Mouse (Mus musculus): ENCODE data around the gene BC052040. TPM values are rescaled to one million over a fixed set of nuclear protein-coding genes. Genes with fewer than 3 reads are reported as not detected.

BC052040 gene
- polyA plus RNA-seq, 1 experiment from 2014 or later = 11.8 TPM

DNA sequence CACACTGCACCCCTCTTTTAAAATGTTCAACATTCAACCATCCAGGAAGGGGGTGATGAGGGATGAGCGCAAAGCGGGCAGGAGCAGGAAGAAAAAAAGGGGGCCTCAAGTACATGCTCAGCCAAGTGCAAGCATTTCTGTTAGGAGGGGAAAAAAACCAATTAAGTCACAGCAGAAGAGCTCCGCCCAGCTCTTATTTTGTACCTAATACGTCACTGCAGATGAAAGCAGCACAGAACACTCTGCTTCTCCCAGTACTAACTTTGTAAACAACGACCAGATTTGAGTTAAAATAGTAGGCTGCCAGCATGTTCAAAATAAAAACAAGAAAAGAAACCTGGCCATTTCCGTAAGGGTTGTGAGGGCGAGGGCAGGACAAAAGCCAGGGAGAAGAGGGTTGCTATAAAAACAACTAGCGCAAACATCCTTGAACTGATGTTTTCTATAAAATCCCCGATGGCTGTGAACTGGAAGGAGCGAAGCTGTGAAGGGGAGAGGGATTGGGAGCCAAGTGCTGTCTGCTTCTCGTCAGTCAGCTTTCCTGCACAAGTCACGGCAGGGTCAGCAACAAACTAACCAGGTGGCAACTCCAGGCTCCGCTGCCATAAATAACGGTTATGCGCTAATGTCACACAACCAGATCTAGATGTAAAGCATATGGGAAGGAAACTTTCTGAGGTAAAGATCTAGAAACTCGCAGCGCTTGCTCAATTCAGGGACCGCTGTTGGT is 2.2 kb upstream of the BC052040 start:
- 26% methylated on average over 18 of the region's 18 CpGs for WGBS
- Histone ChIP-seq H3K9me3 (no peaks in the 10 kb centered on the region), H3K4me3 (0 out of 2 replicates have a peak overlapping the region, but pooled peaks have one; percentile 5), H3K4me1 (replicated peaks) (peaks cover 22% of the 10 kb centered on the region), H3K36me3 (no peaks in the 10 kb centered on the region), H3K9ac (peak overlapping the region; percentile 31; the same call in 1 of the 2 replicates), H3K4me2 (peak overlapping the region; percentile 37), H3K27ac (replicated peaks) (no peak overlapping the region), H3K27me3 (no peaks in the 10 kb centered on the region)
- ATAC-seq (ENCODE audit: low read depth) = no peak

- no peaks in the 10 kb centered on the region for H3K27me3 ChIP-seq
- no peak overlapping the region for H3K4me3 ChIP-seq
- H3K9me3 ChIP-seq = no peaks in the 10 kb centered on the region
- H3K36me3 ChIP-seq = no peaks in the 10 kb centered on the region
- H3K27ac ChIP-seq (replicated peaks) = no peak overlapping the region
- H3K4me1 ChIP-seq (replicated peaks) = peaks cover 22% of the 10 kb centered on the region
- H3K4me2 ChIP-seq = peak overlapping the region; percentile 37; the same call in 1 of the 2 replicates
- ATAC-seq (ENCODE audit: low read depth) = no peak
- no peak overlapping the region for H3K9ac ChIP-seq
- 23% methylated on average over 6 of the region's 6 CpGs for WGBS
Observed at GRCm38 (mm10) chr2:115579976-115580375, 1.5 kb upstream of the BC052040 start.

GRCm38 (mm10) chr2:115581989-115582608 is 583 bp downstream of the BC052040 start:
- H3K36me3 ChIP-seq = no peaks in the 10 kb centered on the region
- H3K9me3 ChIP-seq = no peaks in the 10 kb centered on the region
- no peaks in the 10 kb centered on the region for H3K27me3 ChIP-seq
- peak overlapping the region; percentile 73 for H3K4me3 ChIP-seq
- H3K4me1 ChIP-seq (replicated peaks) = peaks cover 22% of the 10 kb centered on the region
- peak overlapping the region; percentile 78; the same call in 1 of the 2 replicates for H3K27ac ChIP-seq (replicated peaks)
- H3K4me2 ChIP-seq = peak overlapping the region; percentile 65
- 65% methylated on average over 10 of the region's 10 CpGs for WGBS
- ATAC-seq (ENCODE audit: low read depth) = peak; percentile 7; the same call in 1 of the 2 replicates
- H3K9ac ChIP-seq = peak overlapping the region; percentile 79

DNA sequence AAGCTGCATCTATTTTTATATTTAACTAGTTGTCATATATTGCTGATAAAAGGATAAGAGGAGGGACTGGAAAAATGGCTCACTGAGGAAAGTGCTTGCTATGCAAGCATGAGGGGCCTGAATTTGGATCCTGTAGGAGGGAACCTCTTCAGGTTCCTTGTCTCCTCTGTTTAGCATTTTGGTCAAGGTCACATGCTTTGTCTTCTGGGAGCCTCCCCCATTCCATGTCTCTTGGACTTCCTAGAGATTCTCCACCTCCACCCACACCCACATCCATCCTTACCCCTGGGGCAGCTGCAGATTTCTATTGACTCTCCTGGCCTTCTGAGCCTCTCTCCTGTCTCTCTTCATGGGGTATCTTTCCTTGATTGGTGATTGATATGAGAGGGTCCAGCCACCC is 2.3 kb downstream of the BC052040 start:
- Histone ChIP-seq H3K27ac (replicated peaks) (no peak overlapping the region), H3K27me3 (no peaks in the 10 kb centered on the region), H3K4me1 (replicated peaks) (peaks cover 22% of the 10 kb centered on the region), H3K4me3 (no peak overlapping the region), H3K36me3 (no peaks in the 10 kb centered on the region), H3K4me2 (no peak overlapping the region), H3K9me3 (no peaks in the 10 kb centered on the region), H3K9ac (no peak overlapping the region)
- no peak for ATAC-seq (ENCODE audit: low read depth)

DNA sequence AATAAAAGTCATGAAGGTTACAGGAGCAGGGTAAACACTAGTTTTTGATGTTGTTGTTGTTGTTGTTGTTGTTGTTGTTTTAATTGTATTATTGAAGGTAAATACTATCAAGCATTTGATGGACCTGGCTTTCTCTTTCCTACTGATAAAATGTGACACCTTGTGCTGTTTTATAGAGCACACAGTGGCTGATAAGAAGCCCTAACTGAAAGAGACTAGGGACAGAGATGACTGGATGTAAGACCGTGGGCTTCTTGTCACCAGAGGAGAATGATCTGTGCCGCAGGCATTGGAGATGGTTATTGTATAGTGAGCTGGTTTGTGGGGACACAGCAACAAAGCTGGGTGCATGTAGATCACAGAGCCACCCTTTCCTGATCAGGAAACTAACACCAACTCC is 9.1 kb downstream of the BC052040 start:
- H3K36me3 ChIP-seq = no peaks in the 10 kb centered on the region
- no peaks in the 10 kb centered on the region for H3K9me3 ChIP-seq
- no peak overlapping the region for H3K9ac ChIP-seq
- H3K4me3 ChIP-seq = no peak overlapping the region
- no peaks in the 10 kb centered on the region for H3K27me3 ChIP-seq
- H3K27ac ChIP-seq (replicated peaks) = no peak overlapping the region
- peaks cover 13% of the 10 kb centered on the region for H3K4me1 ChIP-seq (replicated peaks)
- 85% methylated on average over 2 of the region's 2 CpGs for WGBS
- H3K4me2 ChIP-seq = no peak overlapping the region
- no peak for ATAC-seq (ENCODE audit: low read depth)

GRCm38 (mm10) chr2:115592651-115593119 is 11.2 kb downstream of the BC052040 start:
- Histone ChIP-seq H3K4me1 (replicated peaks) (peaks cover 21% of the 10 kb centered on the region), H3K9me3 (no peaks in the 10 kb centered on the region), H3K9ac (no peak overlapping the region), H3K4me2 (no peak overlapping the region), H3K27ac (replicated peaks) (no peak overlapping the region), H3K27me3 (no peaks in the 10 kb centered on the region), H3K4me3 (no peak overlapping the region), H3K36me3 (no peaks in the 10 kb centered on the region)
- no peak for ATAC-seq (ENCODE audit: low read depth)
- WGBS = 76% methylated on average over 2 of the region's 2 CpGs

DNA sequence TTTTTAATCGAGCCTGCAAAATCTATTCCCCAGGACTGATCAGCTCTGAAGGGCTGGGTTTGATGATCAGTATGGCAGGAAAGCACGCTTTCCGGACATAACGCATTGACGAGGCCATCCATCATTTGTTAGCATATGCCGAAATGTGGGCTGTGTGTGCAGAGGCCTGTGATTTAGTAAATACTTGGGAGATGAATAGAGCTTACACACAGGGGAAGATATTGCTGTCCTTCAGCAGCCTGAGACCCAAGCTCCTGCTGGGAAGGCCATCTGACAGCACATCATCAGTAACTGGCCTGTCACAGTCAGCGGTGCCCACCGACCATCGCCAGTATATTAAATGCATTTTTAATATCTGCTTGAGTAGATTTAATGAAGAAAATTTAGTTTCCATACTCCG is 15.5 kb downstream of the BC052040 start:
- 37% methylated on average over 10 of the region's 10 CpGs for WGBS
- no peak for ATAC-seq (ENCODE audit: low read depth)
- H3K4me2 ChIP-seq = no peak overlapping the region
- no peak overlapping the region for H3K4me3 ChIP-seq
- H3K4me1 ChIP-seq (replicated peaks) = peaks cover 32% of the 10 kb centered on the region
- no peaks in the 10 kb centered on the region for H3K27me3 ChIP-seq
- H3K36me3 ChIP-seq = no peaks in the 10 kb centered on the region
- H3K27ac ChIP-seq (replicated peaks) = peak overlapping the region; percentile 23; the same call in 1 of the 2 replicates
- no peaks in the 10 kb centered on the region for H3K9me3 ChIP-seq
- H3K9ac ChIP-seq = no peak overlapping the region

DNA sequence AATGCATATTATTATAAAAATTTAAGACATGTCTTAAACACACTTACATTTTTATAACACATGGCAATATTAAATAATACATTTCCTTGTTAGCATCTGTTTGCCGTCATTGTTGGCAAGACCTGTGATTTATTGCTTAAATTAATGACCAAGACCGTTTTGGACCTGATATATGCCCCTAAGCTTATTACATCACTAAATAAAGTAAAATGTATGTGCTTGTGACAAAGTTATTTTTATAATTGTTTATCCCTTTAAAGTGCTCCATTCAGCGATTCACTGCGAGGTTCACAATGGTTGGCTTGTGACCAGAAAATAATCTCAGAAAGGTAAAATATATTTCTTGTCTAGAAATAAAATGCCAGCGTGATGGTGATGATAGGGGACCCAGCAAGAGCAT is 16.8 kb downstream of the BC052040 start:
- Histone ChIP-seq H3K9ac (no peak overlapping the region), H3K4me2 (no peak overlapping the region), H3K4me1 (replicated peaks) (peaks cover 24% of the 10 kb centered on the region), H3K27me3 (no peaks in the 10 kb centered on the region), H3K9me3 (no peaks in the 10 kb centered on the region), H3K27ac (replicated peaks) (no peak overlapping the region), H3K4me3 (no peak overlapping the region), H3K36me3 (no peaks in the 10 kb centered on the region)
- WGBS = 55% methylated on average over 5 of the region's 5 CpGs
- no peak for ATAC-seq (ENCODE audit: low read depth)

DNA sequence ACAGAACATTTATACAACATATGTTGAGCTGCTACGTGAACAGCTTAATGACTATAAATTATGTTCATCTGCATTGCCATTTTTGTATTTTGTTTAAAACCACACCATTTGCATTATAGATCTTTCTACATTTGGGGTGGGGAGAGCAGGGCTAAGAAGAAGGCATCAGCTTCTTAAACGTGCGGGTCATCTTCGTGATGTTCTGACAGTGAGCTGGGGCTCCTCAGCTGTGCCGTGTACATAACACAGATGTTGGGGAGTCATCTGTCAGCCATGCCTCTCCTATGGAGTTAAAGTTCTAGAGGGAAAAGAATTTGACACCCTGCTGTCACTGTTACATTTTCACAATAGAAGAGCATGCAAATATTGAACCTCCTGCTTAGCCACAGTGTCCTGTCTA is 19.2 kb downstream of the BC052040 start:
- no peak overlapping the region for H3K4me2 ChIP-seq
- peaks cover 24% of the 10 kb centered on the region for H3K4me1 ChIP-seq (replicated peaks)
- 32% methylated on average over 5 of the region's 5 CpGs for WGBS
- H3K27ac ChIP-seq (replicated peaks) = no peak overlapping the region
- ATAC-seq (ENCODE audit: low read depth) = no peak
- no peaks in the 10 kb centered on the region for H3K36me3 ChIP-seq
- no peak overlapping the region for H3K9ac ChIP-seq
- no peaks in the 10 kb centered on the region for H3K9me3 ChIP-seq
- no peaks in the 10 kb centered on the region for H3K27me3 ChIP-seq
- H3K4me3 ChIP-seq = no peak overlapping the region

GRCm38 (mm10) chr2:115601280-115601679 is 19.8 kb downstream of the BC052040 start:
- Histone ChIP-seq H3K4me2 (no peak overlapping the region), H3K36me3 (no peaks in the 10 kb centered on the region), H3K4me3 (no peak overlapping the region), H3K27ac (replicated peaks) (no peak overlapping the region), H3K4me1 (replicated peaks) (peaks cover 24% of the 10 kb centered on the region), H3K9ac (no peak overlapping the region), H3K27me3 (no peaks in the 10 kb centered on the region), H3K9me3 (no peaks in the 10 kb centered on the region)
- 61% methylated on average over 1 of the region's 1 CpGs for WGBS
- ATAC-seq (ENCODE audit: low read depth) = no peak

DNA sequence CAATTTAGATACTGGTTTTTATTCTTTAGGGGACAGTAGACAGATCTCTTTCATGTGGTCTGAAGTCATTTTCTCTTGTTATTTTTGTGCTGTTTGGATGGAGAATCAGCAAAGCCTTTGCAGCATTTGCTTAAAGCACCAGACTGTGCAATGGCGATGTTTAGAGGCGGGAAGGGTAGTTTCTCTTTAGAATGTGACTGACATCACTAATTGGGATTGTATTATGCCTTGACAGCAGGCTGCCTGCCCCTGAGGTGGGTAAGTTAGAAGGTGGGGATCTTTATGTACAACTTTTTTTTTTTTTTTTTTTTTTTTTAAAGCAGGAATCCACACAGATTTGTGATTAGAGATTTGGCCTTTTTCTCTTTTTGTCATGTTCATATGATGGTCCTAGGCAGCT is 20.6 kb downstream of the BC052040 start:
- Histone ChIP-seq H3K4me3 (no peak overlapping the region), H3K4me2 (no peak overlapping the region), H3K9me3 (no peaks in the 10 kb centered on the region), H3K9ac (no peak overlapping the region), H3K36me3 (no peaks in the 10 kb centered on the region), H3K27me3 (no peaks in the 10 kb centered on the region), H3K27ac (replicated peaks) (no peak overlapping the region), H3K4me1 (replicated peaks) (peaks cover 20% of the 10 kb centered on the region)
- 46% methylated on average over 2 of the region's 2 CpGs for WGBS
- no peak for ATAC-seq (ENCODE audit: low read depth)

- H3K27ac ChIP-seq (replicated peaks) = no peak overlapping the region
- no peaks in the 10 kb centered on the region for H3K27me3 ChIP-seq
- WGBS = 90% methylated on average over 6 of the region's 6 CpGs
- H3K4me2 ChIP-seq = no peak overlapping the region
- no peaks in the 10 kb centered on the region for H3K9me3 ChIP-seq
- H3K4me3 ChIP-seq = no peak overlapping the region
- H3K4me1 ChIP-seq (replicated peaks) = peaks cover 16% of the 10 kb centered on the region
- no peak overlapping the region for H3K9ac ChIP-seq
- H3K36me3 ChIP-seq = no peaks in the 10 kb centered on the region
- no peak for ATAC-seq (ENCODE audit: low read depth)
Observed at GRCm38 (mm10) chr2:115604132-115604531, 22.6 kb downstream of the BC052040 start.

All from neural tube, embryonic 13.5 days (tissue).